Mouse (Mus musculus) kidney, postnatal 4 days (tissue): ENCODE measurements at regions not wholly inside any gene's neighbourhood (a gene's known extent, or its start where the extent isn't known, plus 50 kb on each side); places are given as distances from the start of the nearest gene placed in this dataset.

Experiments used
- DNase-seq, 2 experiments: peaks; one replicate each; pipeline ENCODE4 v3.0.0; 2021; ENCODE audit warnings: mixed read lengths in 2 of 2

GRCm38 (mm10) chr14:114820677-114821076 lies 271.3 kb upstream of the Gpc5 start:
- no peak for DNase-seq

GRCm38 (mm10) chr14:114821098-114821594 lies 270.9 kb upstream of the Gpc5 start:
- no peak for DNase-seq

DNA sequence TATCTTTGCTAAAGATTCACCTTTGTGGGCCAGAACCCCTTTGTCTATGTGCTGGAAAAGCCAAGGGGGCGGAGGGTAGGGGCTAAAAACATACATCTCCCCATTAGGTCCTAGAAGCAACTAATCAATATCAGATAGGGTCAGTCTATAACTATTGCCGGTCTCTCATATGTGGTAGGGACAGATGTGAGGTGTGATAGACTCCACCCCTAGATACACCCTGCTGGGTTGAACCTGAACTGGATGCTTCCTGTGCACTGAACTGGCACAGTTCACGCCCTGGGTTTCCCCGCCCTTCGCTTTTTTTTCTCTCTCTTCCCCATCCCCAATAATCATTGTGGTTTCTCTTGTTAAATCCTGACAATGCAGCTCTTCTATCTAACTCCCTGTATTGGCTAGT lies 270.3 kb upstream of the Gpc5 start:
- no peak for DNase-seq

- no peak for DNase-seq
Observed at GRCm38 (mm10) chr14:114826662-114827321, 265.2 kb upstream of the Gpc5 start.

DNA sequence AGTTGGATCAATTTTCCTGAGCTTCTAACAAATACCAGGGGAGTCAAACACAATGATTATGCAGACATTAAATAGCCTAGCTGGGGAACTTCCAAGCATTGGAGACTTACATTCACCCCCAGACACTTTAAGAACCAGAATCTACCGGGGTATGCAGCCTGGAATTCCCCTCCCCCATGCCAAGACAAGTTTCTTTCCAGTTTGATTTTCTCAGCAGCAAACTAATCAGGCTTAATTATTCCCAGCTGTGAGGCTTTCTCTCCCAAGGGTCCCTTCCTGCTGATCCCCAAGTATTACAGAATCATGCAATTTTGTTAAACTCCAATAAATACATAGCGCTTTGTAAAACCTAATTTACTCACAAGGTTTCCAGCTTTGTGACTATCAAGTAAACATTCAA lies 262.7 kb upstream of the Gpc5 start:
- no peak for DNase-seq

- DNase-seq: peak; percentile 35 to 41
Observed at GRCm38 (mm10) chr14:114832987-114833386, 259.0 kb upstream of the Gpc5 start.

GRCm38 (mm10) chr14:114836723-114837349 lies 255.2 kb upstream of the Gpc5 start:
- DNase-seq: no peak

GRCm38 (mm10) chr14:114837652-114838276 lies 254.3 kb upstream of the Gpc5 start:
- DNase-seq: no peak

DNA sequence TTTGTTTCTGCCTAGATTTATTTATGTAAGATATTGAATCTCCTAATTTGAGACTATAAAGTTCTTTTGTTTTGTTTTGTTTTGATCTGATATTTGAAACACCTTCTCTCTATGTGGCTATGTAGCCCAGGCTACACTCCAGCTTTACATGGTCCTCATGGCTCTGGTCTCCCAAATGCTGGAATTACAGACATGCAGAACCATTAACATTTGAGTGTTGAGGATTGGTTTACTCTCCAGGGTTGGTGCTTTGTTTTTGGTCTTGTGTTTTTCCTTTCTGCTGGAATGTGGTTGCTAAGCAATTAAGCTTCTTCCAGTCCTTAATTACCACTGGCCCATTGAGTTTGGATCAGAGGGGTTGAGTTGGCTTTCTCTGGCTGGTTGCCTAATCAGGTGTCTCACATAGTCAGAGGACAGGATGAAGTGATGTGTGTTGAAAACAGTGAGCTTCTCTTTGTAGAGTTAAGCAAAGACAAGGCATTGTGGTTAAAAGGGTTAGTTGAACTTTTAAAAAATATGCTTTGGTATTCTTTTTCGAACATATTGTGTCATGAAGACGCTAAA lies 252.6 kb upstream of the Gpc5 start:
- no peak for DNase-seq

DNA sequence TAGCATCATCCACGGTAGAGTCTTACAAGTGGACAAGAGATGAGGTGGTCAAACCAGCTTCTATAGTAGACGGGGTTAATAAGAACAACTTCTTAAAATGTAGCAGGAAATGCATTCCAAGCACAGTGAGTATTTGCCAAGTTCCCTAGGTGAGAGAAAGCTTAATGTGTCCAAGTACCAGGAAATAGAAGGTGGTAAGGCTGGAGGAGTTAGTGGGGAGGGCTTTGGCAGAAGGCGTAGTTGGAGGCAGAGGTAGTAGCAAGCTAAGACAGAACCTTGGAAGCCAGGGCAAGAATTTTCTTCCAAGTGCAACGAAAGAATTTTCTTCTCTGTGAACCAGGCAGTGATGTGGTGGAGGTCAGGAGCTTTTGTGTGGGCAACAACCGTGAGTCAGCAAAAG lies 251.2 kb upstream of the Gpc5 start:
- DNase-seq: no peak

GRCm38 (mm10) chr14:114841552-114841951 lies 250.5 kb upstream of the Gpc5 start:
- DNase-seq: no peak

GRCm38 (mm10) chr14:114842327-114842726 lies 249.7 kb upstream of the Gpc5 start:
- no peak for DNase-seq

DNA sequence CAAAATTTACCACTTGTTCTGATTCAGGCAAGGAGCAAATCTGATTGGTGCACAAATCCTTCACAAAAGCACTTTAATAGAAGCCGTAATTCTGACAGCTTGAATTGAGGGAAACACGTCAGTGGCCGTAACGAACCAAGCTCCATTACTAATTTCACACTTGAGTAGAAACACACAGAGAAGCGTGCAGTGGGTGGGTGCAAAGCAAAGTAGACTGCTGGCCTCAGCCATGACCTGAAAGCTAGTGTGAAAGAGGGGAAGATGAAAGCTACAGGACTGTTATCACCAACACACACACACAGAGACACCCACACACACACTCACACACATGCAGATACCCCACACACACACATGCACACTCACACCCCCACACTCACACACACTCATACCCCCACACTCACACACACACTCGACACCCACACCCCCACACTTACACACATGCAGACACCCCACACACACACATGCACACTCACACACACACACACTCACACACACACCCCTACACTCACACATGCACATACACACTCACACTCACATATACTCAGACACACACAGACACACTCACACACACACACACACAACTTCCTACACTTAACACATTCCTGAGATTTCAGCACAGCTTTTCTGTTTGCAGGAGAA lies 248.8 kb upstream of the Gpc5 start:
- no peak for DNase-seq

DNA sequence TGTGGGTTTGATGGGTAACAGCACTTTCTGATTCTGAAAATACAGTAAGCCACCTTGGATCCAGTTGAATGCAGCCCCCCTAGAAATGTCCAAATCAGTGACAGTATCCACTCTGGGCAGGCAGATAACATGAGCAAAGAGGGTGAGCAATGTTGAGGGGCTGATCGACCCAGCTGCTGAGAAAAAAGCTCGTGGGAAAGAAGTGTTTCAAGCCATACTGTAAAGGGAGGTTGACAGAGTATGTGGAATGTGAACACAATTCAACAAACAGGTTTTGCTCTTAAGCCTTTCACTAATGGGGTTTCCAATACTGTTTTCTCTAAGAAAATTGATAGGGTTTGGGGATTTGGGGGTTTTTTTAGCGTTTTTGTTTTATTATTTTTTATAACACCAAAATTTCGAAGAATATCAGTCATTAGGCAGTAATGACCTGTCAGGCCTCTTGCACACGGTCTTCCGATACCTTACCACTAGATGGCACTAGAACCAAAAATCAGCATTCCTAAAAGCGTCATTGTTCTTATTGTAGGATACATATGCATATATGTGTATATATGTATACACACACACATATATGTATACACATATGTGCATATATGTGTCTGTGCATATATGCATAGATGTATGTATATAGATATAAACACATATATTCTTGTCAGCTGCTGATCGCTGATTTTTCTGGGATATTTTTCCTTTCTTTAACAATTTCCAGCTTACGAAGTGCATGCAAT lies 237.5 kb upstream of the Gpc5 start:
- no peak for DNase-seq

DNA sequence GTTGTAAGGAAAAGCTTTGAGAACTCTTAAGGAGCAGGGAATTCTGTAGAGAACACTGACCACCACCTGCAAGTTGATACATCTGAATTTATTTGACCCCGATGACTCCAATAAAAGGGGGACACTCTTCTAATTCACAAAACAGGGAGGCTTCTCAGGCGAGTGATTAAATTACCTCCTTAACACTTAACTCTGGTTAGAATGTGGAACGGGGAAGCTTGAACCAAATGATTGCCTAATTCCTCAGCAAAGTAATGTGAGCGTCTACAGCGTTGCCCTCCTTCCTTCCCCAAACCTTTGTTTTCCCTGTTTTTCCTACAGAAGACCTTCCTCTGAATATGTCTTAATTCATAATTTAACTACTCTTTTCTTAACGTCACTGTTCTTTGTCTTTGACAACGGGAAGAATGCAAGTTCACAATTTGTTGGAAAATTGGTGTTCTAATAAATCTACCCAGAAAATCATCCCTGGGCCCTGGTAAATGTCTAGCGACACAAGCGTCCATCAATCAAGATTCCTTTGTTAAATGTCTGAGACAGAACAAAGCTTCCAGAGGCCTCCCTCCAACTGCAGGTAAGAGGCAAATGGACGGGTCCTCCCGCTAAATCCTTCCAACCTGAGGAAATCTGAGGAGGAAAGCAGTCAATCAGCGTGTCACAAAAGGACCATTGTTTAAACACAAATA lies 236.8 kb upstream of the Gpc5 start:
- no peak for DNase-seq

DNA sequence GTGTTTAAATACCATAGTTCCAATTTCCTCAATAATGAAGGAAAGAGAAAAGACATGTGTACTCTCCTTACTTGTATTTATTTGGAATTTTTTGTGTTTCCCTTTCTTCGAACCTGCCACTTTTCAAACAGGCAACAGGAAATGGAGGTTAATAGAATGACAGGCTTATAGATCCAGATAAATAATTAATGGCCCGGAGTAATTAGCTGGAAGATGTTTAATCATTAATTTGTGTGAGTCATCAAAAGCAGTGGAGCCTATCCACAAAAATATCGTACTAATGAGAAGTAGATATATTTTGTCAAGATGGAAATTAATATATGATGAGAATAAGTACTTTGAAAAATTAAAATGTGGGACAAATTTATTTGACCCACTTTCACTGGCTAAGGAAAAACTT lies 236.3 kb upstream of the Gpc5 start:
- DNase-seq: no peak

GRCm38 (mm10) chr14:114856243-114857031 lies 235.6 kb upstream of the Gpc5 start:
- peak; percentile 21 to 32 for DNase-seq

DNA sequence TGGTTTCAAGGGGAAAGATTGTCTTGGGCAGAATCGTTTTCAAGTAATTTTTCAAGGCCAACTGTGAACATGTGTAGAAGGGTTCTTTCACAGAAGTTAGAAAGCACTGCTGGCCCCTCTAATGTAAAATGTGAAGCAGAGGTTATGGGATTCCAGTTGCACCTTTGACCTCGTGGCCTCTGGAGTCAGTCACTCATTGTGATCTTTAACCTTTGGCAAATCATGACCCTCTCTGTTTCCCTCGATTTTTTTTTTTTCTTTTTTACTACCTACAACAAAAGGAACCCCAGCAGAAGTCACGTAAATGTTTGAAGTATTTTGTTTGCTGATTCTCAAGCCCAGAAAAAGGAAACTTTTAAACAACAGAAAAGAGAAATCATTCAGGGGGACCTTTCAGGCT lies 234.8 kb upstream of the Gpc5 start:
- no peak for DNase-seq

GRCm38 (mm10) chr14:114857689-114858088 lies 234.3 kb upstream of the Gpc5 start:
- DNase-seq: peak in 1 of 2 experiments; percentile 11

DNA sequence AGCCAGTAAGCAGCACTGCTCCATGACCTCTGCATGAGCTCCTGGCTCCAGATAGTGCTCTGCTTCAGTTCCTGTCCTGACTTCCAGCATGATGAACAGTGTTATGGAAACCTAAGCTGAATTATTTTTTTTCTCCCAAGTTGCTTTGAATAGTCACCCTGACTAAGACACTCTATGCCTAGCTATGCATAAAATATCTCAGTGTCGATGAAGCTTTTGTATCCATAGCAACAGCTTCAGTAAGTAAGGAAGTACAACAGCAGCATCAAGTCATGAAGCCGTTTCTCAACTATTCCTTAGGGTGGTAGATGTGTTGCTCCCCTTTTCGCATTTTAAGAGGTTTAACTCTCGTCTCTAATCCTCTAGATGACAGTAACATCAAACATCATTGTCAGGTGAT lies 228.4 kb upstream of the Gpc5 start:
- DNase-seq: no peak

GRCm38 (mm10) chr14:114864102-114864501 lies 227.9 kb upstream of the Gpc5 start:
- no peak for DNase-seq
